Mouse (Mus musculus): Measurements from ENCODE around the gene Mest.

Gene Mest

DNA sequence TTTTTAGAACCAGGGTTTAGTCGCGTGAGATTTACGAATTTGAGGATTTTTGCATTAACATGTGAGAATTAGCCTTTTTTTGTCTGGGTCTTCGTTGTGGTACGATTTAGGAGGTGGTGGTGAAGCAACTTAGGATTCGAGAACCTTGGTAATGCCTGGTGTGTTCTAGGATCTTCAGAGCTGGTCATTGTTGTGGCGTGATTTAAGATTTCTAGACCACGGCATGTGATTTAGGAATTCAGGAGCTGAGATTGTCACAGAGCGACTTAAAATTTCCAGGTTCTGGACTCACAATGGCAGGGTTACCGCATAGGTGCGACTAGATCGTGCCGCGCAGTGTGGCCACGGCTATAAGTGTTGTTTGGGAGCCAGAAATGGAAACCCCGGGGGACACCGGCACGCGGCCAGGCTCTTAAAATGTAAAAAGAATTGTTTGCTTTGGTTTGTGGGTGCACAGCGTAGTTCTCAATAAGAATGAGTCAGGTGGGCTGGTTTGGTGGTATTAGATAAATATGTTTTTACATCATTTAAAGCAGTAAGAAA, 15.2 kb downstream of the Mest start:
- no peak for DNase-seq (ENCODE audit: low spot score)

DNA sequence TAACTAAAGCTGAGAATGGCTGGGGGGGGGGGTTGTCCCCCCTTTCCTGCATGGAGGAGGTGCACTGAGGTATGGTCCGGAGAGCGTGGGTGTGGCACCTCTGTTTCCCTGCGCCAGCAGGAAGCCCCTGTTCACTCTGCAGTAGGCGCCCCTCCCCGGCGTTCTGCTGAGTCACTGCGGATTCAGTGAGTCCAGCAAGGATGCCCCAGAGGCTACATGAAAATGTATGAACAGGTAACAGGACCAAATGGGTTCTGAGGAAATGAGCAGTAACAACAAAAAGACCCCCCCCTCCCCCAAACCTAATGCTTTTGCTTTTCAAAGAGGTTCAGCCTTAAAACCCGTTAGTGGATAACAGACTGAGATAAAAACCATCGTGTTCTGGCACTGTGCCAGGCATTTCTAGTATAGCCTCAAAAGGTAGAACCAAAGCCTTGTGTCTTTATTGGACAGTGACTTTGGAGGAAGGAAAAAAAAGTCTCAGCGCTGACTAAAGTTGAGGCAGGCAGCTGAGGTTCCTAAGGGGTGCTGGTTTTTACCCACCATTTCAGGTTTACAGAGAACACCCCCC, 15.9 kb downstream of the Mest start:
- no peak for DNase-seq (ENCODE audit: low spot score)

GRCm38 (mm10) chr6:30744846-30745245, 21.5 kb downstream of the Mest start:
- no peak for DNase-seq (ENCODE audit: low spot score)

DNA sequence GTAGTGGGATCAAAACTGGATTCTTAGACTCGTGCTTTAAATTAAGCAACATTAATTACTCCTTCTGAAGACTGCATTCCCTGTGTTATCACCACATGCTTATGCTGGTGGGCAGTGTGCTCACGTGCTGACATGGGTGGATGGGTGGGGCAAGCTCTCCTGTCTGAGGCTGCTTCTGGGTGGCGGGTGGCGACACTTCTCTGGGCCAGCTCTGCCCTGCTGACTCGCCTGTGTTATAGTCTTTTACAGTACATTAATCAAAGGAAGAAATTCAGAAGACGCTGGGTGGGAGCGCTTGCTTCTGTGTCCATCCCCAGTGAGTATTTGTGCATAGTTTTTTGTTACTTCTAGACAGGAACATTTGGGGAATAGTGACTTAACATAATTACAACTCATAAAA, 22.2 kb downstream of the Mest start:
- no peak for DNase-seq (ENCODE audit: low spot score)

GRCm38 (mm10) chr6:30747631-30748357, 24.4 kb downstream of the Mest start:
- no peak for DNase-seq (ENCODE audit: low spot score)

DNA sequence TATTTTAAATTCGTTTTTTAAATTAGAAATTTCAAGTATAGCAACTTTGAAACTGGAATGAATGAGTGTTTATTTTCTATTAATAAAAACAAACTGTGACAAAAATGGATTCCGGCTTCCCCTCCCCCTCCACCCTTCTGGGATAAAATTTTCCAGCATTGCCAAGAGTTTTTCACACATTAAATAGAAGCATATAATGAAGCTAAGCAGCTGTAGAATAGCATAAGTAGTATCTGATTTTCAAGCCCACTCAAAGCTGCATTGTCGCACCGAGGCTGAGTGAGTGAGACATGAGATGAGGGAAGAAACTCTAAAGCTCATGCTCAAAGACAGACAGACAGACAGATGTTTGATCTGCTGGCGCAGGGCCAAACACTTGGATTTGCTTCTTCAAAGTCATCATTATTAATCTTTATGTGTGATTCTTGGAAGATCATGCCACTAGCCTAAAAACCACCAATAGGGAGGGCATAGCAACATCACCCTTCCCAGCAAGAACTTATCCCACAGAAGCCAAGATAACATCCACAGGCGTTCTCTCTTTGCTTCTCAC, 25.1 kb downstream of the Mest start:
- DNase-seq (ENCODE audit: low spot score), result no peak

- DNase-seq (ENCODE audit: low spot score), result no peak
These were observed 25.8 kb downstream of the Mest start for GRCm38 (mm10) chr6:30749042-30749689.

DNA sequence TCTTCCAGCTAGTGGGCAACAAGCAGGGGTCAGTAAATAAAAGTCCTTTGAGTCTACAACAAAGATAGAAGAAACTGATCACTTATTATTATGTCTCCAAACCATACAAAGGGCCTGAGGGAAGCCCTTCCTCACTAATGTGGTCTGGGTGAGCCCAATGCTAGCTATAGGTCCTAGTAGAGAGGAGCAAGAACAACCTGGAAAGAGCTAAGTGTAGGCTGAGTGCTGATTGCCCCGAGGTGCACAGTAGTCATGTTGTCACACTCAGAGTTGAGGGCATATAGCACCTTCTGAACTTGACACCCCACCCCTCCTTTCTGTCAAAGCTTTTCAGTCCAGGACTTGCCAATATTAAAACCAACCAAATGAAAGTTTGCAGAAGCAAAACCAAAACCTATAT, 26.5 kb downstream of the Mest start:
- DNase-seq (ENCODE audit: low spot score), result no peak

DNA sequence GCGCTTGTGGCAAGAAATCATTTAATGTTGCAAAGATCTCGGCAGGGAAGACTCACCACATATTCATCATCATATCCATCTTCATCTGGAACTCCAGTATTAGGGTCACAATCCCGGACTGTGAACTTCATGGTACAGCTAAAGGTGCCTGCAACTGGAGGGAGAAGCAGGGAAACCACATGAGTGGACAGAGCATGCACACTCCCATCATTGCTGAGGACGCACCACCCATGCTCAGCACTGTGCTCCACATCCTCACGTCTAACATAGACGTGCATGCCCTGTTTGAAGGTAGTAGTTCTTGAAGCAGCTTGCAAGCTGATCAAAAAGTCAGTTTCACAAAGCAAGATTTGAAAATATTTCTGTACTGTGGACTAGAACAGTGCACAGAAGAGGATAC, 27.1 kb downstream of the Mest start:
- DNase-seq (ENCODE audit: low spot score), result no peak

- DNase-seq (ENCODE audit: low spot score), result no peak
These were observed 27.9 kb downstream of the Mest start for GRCm38 (mm10) chr6:30751209-30751608.

All from urinary bladder, postnatal 14 days (tissue).